Mouse (Mus musculus) spleen, postnatal 0 days (tissue): Measurements from ENCODE around the gene Mrgprb4. TPM values are rescaled to one million over a fixed set of nuclear protein-coding genes. Genes with fewer than 3 reads are reported as not detected.

Experiments
- polyA plus RNA-seq: library from polyadenylated mRNA; unstranded; fragments of >200 nt; fragmentation: Nextera tagmentation; extraction: Ambion mirVana; gene quantifications from 2 replicates; pipeline ENCODE4 v1.2.1, GENCODE M21; 2015

Mrgprb4 gene
- not detected in 2 replicates for polyA plus RNA-seq

GRCm38 (mm10) chr7:48199188-48199587 is at the start of gene Mrgprb4:
TSS of gene Mrgprb4 (minus strand) at chr7:48199288.

GRCm38 (mm10) chr7:48168919-48169318 is 30.2 kb downstream of the Mrgprb4 start, which contains the start of gene Mrgprb5:
TSS of gene Mrgprb5 (minus strand) at chr7:48169019.

Other genes with a start within 250 kb of the Mrgprb4 start
- 0.30 TPM in 1 of 2 replicates, not detected in the other for gene Mrgpra4, start 217.2 kb downstream of the Mrgprb4 start, polyA plus RNA-seq
- gene Mrgprx1, start 171.7 kb downstream of the Mrgprb4 start, polyA plus RNA-seq, result not detected in 2 replicates
- gene Mrgprb5, start 30.3 kb downstream of the Mrgprb4 start, polyA plus RNA-seq, result not detected in 2 replicates
- gene Mrgprb8, start 189.2 kb upstream of the Mrgprb4 start, polyA plus RNA-seq, result 0.14 and 0.38 TPM in 2 replicates